Mouse (Mus musculus) forebrain, embryonic 16.5 days (tissue): ENCODE measurements around the gene Foxc1. TPM values are rescaled to one million over a fixed set of nuclear protein-coding genes. Genes with fewer than 3 reads are reported as not detected.

Experiments used
- ATAC-seq: fragments of 200-750 bp; cut with Nextera tagmentation; 2 replicates; pipeline ENCODE4 v1.8.0; 2017; ENCODE audit warnings: mild to moderate bottlenecking, moderate library complexity
- H3K27ac ChIP-seq: fragments of 300-500 bp; sonication (generic); 2 replicates; pipeline ENCODE4 v1.5.1; 2014; ENCODE audit warnings: low read length, control low read depth
- H3K27me3 ChIP-seq: fragments of 300-500 bp; sonication (generic); replicated peaks from 2 replicates; pipeline ENCODE4 v1.6.1; 2014; ENCODE audit warnings: low read length; ENCODE audit not compliant: control insufficient read depth, insufficient read depth
- H3K36me3 ChIP-seq: fragments of 300-500 bp; sonication (generic); 2 replicates; pipeline ENCODE4 v1.6.1; 2014; ENCODE audit not compliant: control insufficient read depth, insufficient read depth
- H3K4me1 ChIP-seq: fragments of 300-500 bp; sonication (generic); replicated peaks from 2 replicates; pipeline ENCODE4 v1.6.1; 2014; ENCODE audit warnings: low read length; ENCODE audit not compliant: control insufficient read depth, insufficient read depth
- H3K4me2 ChIP-seq: fragments of 300-500 bp; sonication (generic); 2 replicates; pipeline ENCODE4 v1.6.1; 2014; ENCODE audit warnings: mild to moderate bottlenecking, low read length, control low read depth
- H3K4me3 ChIP-seq: fragments of 300-500 bp; sonication (generic); replicated peaks from 2 replicates; pipeline ENCODE4 v1.5.1; 2014; ENCODE audit warnings: mild to moderate bottlenecking, low read length, control low read depth
- H3K9ac ChIP-seq: fragments of 300-500 bp; sonication (generic); replicated peaks from 2 replicates; pipeline ENCODE4 v1.6.1; 2014; ENCODE audit warnings: low read depth, low read length, control low read depth
- H3K9me3 ChIP-seq: fragments of 300-500 bp; sonication (generic); 2 replicates; pipeline ENCODE4 v1.6.1; 2016; ENCODE audit warnings: low read length; ENCODE audit not compliant: control insufficient read depth
- WGBS: fragments of 180-500 bp; shearing (Covaris S2); extraction: QIAGEN DNeasy Blood & Tissue Kit; methylation state at CpG from one replicate; pipeline ENCODE4 v1.1.7; 2014; 5-methylcytosine and 5-hydroxymethylcytosine counted together
- polyA plus RNA-seq: library from polyadenylated mRNA; unstranded; fragments of >200 nt; fragmentation: Nextera tagmentation; extraction: Ambion mirVana; gene quantifications from 2 replicates; pipeline ENCODE4 v1.2.1, GENCODE M21; 2015

Foxc1 gene
- polyA plus RNA-seq, 1 experiment from 2014 or later, result 0.57 TPM

DNA sequence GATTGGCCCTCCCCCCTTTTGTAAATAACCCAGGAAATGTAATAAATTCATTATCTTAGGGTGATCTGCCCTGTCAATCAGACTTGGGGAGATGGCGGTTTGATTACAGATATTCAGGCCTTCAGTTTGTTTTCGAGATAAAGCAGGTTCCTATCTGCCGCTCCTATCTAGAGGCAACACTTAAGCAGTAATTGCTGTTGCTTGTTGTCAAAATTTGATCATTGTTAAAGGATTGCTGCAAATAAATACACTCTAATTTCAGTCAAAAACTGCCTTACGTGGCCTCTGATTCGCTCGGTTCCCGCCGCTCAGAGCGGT is 3.9 kb downstream of the Foxc1 start:
- no peak overlapping the region for H3K9ac ChIP-seq
- no peak for ATAC-seq

DNA sequence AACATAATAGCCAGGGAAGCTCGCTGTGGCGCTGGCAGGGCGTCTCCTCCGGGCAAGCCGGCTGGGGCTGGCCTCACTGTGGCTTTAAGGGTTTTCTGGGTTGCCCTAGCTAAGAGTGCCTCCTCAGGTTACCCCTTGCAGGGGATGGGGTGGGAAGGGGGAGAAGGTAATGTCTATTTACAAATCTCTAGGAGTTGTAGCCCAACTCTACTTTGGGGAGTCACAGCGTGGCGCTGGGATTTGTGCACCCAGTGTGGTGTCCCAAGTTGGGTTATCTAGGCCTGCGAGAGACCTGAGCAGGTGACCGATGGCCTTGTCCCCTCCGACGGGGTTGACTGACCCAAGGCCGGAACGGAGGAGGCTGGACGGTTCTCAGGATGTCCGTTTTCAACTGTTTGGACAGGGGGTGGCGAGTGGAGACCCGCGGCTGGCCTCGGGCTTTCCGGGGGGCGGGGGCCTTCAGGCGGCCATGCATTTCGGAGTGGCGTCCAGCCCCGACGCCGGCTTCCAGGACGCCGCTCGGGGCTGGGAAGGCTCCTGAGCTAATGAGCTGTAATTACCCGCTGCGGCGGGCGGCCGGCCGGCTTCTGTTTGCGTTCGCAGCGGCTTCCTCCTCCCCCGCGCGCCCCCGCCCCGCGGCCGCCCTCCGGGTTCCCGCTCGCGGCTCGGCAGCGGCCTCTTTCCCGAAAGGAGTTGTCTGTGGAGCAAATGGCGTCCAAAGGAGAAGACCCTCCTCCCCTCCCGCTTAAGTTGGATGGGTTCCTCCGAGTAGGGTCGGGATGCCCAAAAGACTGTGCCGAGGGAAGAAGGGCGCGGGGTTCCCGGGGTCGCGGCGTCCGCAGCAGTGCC is 4.5 kb downstream of the Foxc1 start:
- H3K9ac ChIP-seq, result peak overlapping the region; percentile 27
- peaks cover 31% of the 10 kb centered on the region for H3K4me1 ChIP-seq
- under 1% methylated on average over 55 of the region's 65 CpGs for WGBS
- peak overlapping the region; percentile 30 for H3K4me3 ChIP-seq
- H3K36me3 ChIP-seq, result no peaks in the 10 kb centered on the region
- H3K9me3 ChIP-seq, result no peaks in the 10 kb centered on the region
- peaks cover 54% of the 10 kb centered on the region for H3K27me3 ChIP-seq
- H3K27ac ChIP-seq, result no peak overlapping the region
- ATAC-seq, result no peak
- peak overlapping the region; percentile 44 for H3K4me2 ChIP-seq

More for the DNA sequence above, 3.9 kb downstream of the Foxc1 start:
- Histone ChIP-seq H3K27ac (no peak overlapping the region), H3K36me3 (no peaks in the 10 kb centered on the region), H3K4me1 (peaks cover 33% of the 10 kb centered on the region), H3K4me2 (no peak overlapping the region), H3K4me3 (peak overlapping the region; percentile 30), H3K9me3 (no peaks in the 10 kb centered on the region), H3K27me3 (peaks cover 54% of the 10 kb centered on the region)
- 2% methylated on average over 9 of the region's 9 CpGs for WGBS

DNA sequence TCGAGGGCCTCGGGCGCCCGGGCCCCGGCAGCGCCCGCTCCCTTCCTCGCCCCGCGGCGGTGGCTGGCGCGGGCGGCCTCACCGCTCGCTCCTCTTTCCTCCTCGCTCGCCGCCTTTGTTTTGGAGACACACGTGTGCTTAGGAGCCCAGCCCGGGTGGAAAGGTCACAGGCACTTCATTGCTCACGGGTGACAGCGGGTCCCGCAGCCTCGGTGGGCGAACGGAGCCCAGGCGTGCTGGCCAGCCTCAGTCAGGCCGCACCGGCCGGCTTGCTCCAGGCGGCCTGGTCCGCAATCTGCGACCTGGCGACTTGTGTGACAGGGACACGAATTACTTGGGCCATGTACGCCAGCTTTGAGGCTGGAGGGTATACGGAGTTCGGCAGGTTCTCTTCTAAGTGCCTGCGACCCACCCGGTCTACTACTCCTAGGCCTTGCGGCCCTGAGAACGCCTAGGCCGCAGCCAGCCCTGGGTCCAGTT is 5.1 kb downstream of the Foxc1 start:
- Histone ChIP-seq H3K9me3 (no peaks in the 10 kb centered on the region), H3K36me3 (no peaks in the 10 kb centered on the region), H3K4me1 (peaks cover 24% of the 10 kb centered on the region), H3K27ac (no peak overlapping the region), H3K9ac (no peak overlapping the region; the same call in 1 of the 2 replicates), H3K27me3 (peaks cover 54% of the 10 kb centered on the region), H3K4me3 (peak overlapping the region; percentile 30), H3K4me2 (peak overlapping the region; percentile 44)
- ATAC-seq, result no peak
- WGBS, result 10% methylated on average over 35 of the region's 44 CpGs

DNA sequence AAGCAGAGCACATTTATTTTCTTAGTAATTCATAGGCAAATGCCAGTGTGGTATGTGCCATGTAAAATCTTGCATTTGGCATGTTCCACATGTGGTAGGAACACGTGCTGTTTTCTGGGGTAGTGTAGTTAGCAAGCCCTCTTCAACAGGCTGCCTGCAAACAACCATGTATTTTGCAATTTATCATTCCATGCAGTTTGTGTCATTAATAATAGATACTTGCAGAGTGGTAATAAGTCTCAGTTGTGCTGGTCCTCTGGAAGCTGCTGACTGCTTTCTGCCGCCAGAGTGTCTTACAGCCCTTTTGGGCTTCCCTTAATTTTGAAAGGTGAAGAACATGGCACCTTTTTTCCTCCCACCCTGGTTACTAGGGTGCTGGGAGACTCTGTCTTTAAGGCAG is 6.3 kb downstream of the Foxc1 start:
- 60% methylated on average over 2 of the region's 2 CpGs for WGBS
- H3K4me2 ChIP-seq, result no peak overlapping the region

DNA sequence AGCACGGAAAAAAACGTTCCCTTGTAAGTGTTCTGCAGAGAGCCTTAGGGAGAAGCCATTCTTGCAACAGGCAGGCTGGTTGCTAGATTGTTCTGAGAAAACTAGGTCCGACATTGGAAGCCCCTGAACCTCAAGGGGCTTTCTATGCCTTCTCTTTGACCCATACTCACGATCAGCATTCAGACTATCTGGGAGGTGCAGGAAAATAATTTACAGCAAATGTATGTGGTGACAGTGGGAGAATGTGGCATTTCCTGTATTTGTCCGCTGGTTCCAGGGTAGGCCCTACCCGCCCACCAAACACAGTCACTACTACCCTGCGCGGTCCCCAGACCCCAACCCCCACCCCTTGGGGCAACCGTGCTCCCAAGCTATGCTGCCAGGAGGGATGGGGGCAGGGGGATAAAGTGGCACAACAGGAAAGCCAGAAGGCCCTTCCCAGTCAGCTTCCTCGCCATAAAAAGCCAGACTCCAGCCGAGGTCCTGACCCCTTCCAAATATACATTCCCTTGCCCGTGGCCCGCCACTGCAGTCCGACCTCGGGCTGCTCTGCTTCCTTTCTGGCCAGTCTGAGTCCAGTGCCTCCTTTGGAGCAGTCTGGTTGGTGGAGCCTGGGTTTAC is 9.1 kb downstream of the Foxc1 start:
- H3K9me3 ChIP-seq, result no peaks in the 10 kb centered on the region
- WGBS, result 35% methylated on average over 15 of the region's 15 CpGs

More for the DNA sequence above, 6.3 kb downstream of the Foxc1 start:
- H3K9me3 ChIP-seq, result no peaks in the 10 kb centered on the region
- H3K9ac ChIP-seq, result no peak overlapping the region
- no peaks in the 10 kb centered on the region for H3K36me3 ChIP-seq
- peaks cover 14% of the 10 kb centered on the region for H3K4me1 ChIP-seq
- H3K4me3 ChIP-seq, result no peak overlapping the region
- no peak overlapping the region for H3K27ac ChIP-seq
- H3K27me3 ChIP-seq, result peaks cover 60% of the 10 kb centered on the region
- no peak for ATAC-seq

DNA sequence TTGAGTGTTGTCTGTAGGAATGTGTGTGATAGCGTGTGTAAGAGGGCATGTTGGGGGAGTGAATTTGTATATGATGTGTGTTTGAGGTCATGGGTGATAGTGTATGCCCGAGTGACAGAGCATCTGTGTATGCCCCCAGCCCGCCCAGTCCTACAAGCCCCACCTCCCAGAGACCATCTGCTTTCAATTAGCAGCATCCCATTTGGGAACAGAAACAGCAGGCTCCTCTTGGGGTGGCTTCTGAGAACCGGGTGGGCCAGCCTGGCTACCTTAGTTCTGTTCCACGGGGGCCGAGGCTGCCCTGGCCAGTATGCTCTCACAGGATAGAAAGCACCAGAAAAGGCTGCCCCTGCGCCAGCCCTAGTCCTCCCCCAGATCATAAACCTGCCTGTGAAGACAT is 11.9 kb downstream of the Foxc1 start:
- Histone ChIP-seq H3K9ac (no peak overlapping the region), H3K27me3 (peaks cover 68% of the 10 kb centered on the region), H3K36me3 (no peaks in the 10 kb centered on the region), H3K27ac (no peak overlapping the region), H3K4me2 (no peak overlapping the region), H3K9me3 (no peaks in the 10 kb centered on the region), H3K4me1 (peaks cover 6% of the 10 kb centered on the region; the same call in 1 of the 2 replicates), H3K4me3 (no peak overlapping the region)
- no peak for ATAC-seq
- 67% methylated on average over 7 of the region's 7 CpGs for WGBS

More for the DNA sequence above, 9.1 kb downstream of the Foxc1 start:
- peaks cover 79% of the 10 kb centered on the region for H3K27me3 ChIP-seq
- ATAC-seq, result no peak
- no peak overlapping the region for H3K4me2 ChIP-seq
- H3K36me3 ChIP-seq, result no peaks in the 10 kb centered on the region
- H3K27ac ChIP-seq, result no peak overlapping the region
- peaks cover 7% of the 10 kb centered on the region for H3K4me1 ChIP-seq
- H3K9ac ChIP-seq, result no peak overlapping the region
- H3K4me3 ChIP-seq, result no peak overlapping the region

DNA sequence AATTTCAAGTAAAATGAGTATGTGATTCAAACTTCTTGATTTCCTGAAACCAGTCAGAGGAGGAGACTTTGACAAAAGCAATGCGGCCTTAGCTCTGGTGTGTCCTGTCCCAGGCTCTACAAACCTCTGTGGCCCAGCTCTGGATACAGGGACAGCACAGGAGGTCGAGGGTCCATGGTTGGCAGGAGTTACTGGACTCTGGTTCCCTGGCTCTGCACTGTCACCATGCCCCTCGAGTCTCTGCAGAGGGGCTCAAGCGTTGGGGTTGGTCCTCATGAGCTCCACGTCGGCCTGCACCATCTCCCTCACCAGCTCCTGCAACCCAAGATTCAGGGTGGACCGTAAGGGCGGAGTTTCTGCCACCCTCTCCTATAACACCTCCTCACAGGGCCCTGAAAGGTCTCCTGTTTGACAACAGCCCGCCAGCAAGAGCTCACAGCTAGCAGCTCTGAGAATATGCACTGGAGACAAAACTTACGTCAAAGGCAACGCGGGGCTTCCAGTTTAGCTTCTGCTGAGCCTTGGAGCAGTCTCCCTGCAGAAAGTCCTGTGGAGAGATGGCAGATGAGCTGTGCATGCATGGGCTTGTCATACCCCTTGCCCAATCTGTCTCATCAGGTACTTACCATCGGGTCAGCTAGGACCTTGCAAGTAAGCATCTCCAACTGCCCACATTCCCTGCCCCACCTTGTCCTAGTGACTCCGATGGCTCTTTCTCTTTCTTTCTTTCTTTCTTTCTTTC is 13.4 kb downstream of the Foxc1 start:
- 40% methylated on average over 14 of the region's 14 CpGs for WGBS
- H3K27ac ChIP-seq, result no peak overlapping the region
- H3K9ac ChIP-seq, result no peak overlapping the region
- H3K4me2 ChIP-seq, result no peak overlapping the region
- no peaks in the 10 kb centered on the region for H3K9me3 ChIP-seq
- peaks cover 53% of the 10 kb centered on the region for H3K27me3 ChIP-seq
- H3K4me3 ChIP-seq, result no peak overlapping the region
- ATAC-seq, result no peak
- H3K4me1 ChIP-seq, result peaks cover 6% of the 10 kb centered on the region; the same call in 1 of the 2 replicates
- H3K36me3 ChIP-seq, result no peaks in the 10 kb centered on the region

DNA sequence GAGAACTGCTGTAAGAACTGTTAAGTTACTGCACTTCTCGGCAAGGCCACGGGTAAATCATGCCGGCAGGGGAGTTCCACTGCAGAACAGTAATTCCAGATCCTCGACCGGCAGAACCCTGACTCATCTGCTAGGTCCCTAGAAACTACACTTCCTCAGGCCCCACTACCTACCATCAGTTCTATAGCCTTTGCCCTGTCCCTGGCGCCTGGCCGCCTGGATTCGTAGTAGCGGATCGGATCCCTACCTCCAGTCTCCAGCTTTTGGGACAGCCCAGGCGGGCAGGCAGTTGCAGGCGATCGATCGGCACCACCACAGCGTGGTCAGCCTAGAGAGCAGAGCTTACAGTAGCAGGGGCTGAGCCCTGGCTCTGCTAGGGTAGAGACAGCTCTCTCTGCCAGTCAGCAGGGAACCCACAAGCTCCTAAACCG is 14.2 kb downstream of the Foxc1 start:
- H3K9ac ChIP-seq, result peak overlapping the region; percentile 40
- no peak overlapping the region for H3K27ac ChIP-seq
- H3K4me1 ChIP-seq, result peaks cover 6% of the 10 kb centered on the region; the same call in 1 of the 2 replicates
- WGBS, result 6% methylated on average over 16 of the region's 16 CpGs
- H3K4me3 ChIP-seq, result peak overlapping the region; percentile 24
- H3K36me3 ChIP-seq, result no peaks in the 10 kb centered on the region
- ATAC-seq, result peak; percentile 70
- peaks cover 45% of the 10 kb centered on the region for H3K27me3 ChIP-seq
- H3K4me2 ChIP-seq, result peak overlapping the region; percentile 41
- H3K9me3 ChIP-seq, result no peaks in the 10 kb centered on the region

DNA sequence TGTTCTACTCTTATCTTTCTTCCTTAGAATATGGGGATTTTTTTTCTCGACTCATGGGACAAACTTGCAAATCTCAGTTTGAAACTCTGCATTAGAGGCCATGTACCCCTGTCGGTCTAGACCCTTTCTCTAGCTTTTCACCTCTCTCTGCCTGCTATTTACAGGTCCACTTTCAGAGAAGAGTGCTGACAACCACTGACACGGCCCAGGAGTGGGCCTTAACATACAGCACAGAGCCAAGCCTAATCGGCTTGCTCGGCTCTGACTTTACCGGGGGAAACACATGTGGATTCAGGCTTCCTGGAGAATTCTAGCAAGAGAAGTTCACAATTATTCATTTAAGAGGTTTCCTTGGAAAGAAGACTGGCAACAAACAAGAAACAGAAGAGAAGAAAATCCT is 14.6 kb downstream of the Foxc1 start:
- Histone ChIP-seq H3K4me3 (peak overlapping the region; percentile 24), H3K27ac (no peak overlapping the region), H3K9me3 (no peaks in the 10 kb centered on the region), H3K27me3 (peaks cover 41% of the 10 kb centered on the region), H3K4me2 (peak overlapping the region; percentile 41), H3K36me3 (no peaks in the 10 kb centered on the region), H3K9ac (peak overlapping the region; percentile 40; the same call in 1 of the 2 replicates), H3K4me1 (peaks cover 6% of the 10 kb centered on the region; the same call in 1 of the 2 replicates)
- 27% methylated on average over 6 of the region's 6 CpGs for WGBS
- ATAC-seq, result no peak
